Mouse (Mus musculus) Muller cell, postnatal 12 days (primary cell): ENCODE data around the gene Zfp971.
"Not testable (repeated sequence)": the region's sequence is repeated elsewhere in the genome, so short reads cannot be mapped to it uniquely, and the experiment has no call there.

Experiments used
- DNase-seq: peaks from one replicate; pipeline ENCODE4 v3.0.0-alpha.2; 2015; ENCODE audit errors: inconsistent ontology term

Gene Zfp971

GRCm38 (mm10) chr2:178023011-178023611 lies at the start of gene Zfp971:
TSS of gene Zfp971 (plus strand) at chr2:178023284.
- peak; percentile 45 for DNase-seq

GRCm38 (mm10) chr2:177974814-177975213 lies 48.3 kb upstream of the Zfp971 start:
- DNase-seq: not testable (repeated sequence)

GRCm38 (mm10) chr2:178019486-178019885 lies 3.6 kb upstream of the Zfp971 start:
- DNase-seq: not testable (repeated sequence)

- not testable (repeated sequence) for DNase-seq
These were observed 2.3 kb upstream of the Zfp971 start for GRCm38 (mm10) chr2:178020773-178021172.

- not testable (repeated sequence) for DNase-seq
These were observed 777 bp downstream of the Zfp971 start for GRCm38 (mm10) chr2:178023861-178024260.

GRCm38 (mm10) chr2:178027601-178028000 lies 4.5 kb downstream of the Zfp971 start:
- DNase-seq: not testable (repeated sequence)

- DNase-seq: peak; percentile 12
These were observed 35.1 kb downstream of the Zfp971 start for GRCm38 (mm10) chr2:178058195-178058594.

- DNase-seq: not testable (repeated sequence)
These were observed 55.2 kb downstream of the Zfp971 start, which contains the start of gene Zfp931 for GRCm38 (mm10) chr2:178078166-178078717. TSS of gene Zfp931 (minus strand) at chr2:178078476.
